Mouse (Mus musculus) bone marrow macrophage, adult 2 months (primary cell): ENCODE data around the gene Smurf2.

ENCODE experiments used
- CTCF ChIP-seq: IDR thresholded peaks from 2 replicates; pipeline ENCODE4 v1.5.1; 2012; ENCODE audit warnings: low read depth, mild to moderate bottlenecking, low read length, moderate library complexity
- POLR2A ChIP-seq: IDR thresholded peaks from 2 replicates; pipeline ENCODE4 v1.6.1; 2012; ENCODE audit warnings: mild to moderate bottlenecking, low read depth, low read length, borderline replicate concordance

DNA sequence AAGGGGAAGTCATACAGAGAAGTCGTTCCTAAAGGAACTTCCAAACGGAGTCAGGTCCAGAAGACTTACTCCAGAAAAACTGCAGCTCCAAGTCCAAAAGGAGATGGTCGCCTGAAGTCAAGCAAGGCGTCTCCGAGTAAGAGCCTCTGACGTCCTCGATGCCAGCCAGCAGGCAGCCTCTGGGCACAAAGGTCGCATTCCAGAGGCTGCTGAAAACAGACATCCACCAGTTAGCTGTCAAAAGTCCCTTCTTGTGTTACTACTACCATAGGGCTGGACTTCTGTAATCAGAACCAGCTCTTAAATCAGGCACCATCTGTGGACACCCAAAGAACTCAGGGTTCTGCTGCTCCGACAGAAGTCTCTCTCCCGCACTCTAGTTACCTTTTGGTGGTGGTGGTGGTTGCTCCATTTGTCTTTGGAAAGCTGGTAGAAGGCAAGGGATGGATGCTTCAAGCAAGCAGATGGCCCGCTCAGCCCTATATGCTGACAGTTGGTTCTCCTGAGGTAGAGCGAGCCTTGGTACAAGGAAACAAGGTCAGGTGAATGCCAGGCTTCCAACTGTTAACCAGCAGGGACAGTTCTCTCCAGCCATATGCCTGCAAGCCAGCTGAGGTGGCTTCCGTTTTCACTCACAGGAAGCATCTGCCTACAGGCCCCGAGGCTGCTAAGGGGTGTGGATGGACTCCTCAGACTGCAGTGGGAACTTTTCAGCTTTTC lies 105.8 kb downstream of the Smurf2 start:
- no peak for TF ChIP-seq CTCF
- no peak for TF ChIP-seq POLR2A
